27 mouse cellular contexts compared by ENCODE assay signal in genomic region chr12:21263256-21263655, GRCm38 (mm10). TPM values are rescaled to one million over a fixed set of nuclear protein-coding genes. Genes with fewer than 3 reads are reported as not detected.
DNase-seq lines count a peak whose midpoint lies in the region; ATAC-seq and TF ChIP-seq lines count a peak whose summit lies in the region.
"Had no signal": no experiment of that assay in that cellular context is flagged by ENCODE, and none has a peak within 500 bp of the region (broad histone marks: within the 10 kb centered on the region; RNA-seq: fewer than 3 reads in every experiment).

No protein-coding gene starts in this region.

- H3K27ac ChIP-seq in gastrocnemius, adult 2 months: peak overlapping the region; percentile 89
- peak overlapping the region; percentile 61; the same call in 1 of the 2 replicates for H3K27ac ChIP-seq in kidney, adult 2 months (ENCODE audit: insufficient read depth, low read depth, low read length)
- no peak overlapping the region for H3K27ac ChIP-seq in kidney, embryonic 16.5 days (ENCODE audit: low read length)
- H3K27ac ChIP-seq: embryonic facial prominence, embryonic 12.5 days; limb, embryonic 13.5 days; lung, embryonic 15.5 days; midbrain, embryonic 12.5 days; neural tube, embryonic 13.5 days; stomach, embryonic 15.5 days had no signal

- WGBS in kidney, adult 2 months: 96% methylated on average over 5 of the region's 5 CpGs
- 91% methylated on average over 5 of the region's 5 CpGs for WGBS in kidney, embryonic 16.5 days

- H3K9ac ChIP-seq in kidney, embryonic 16.5 days (replicated peaks; ENCODE audit: low read length): no peak overlapping the region
- H3K9ac ChIP-seq: embryonic facial prominence, embryonic 12.5 days; limb, embryonic 13.5 days; lung, embryonic 15.5 days; midbrain, embryonic 12.5 days; neural tube, embryonic 13.5 days; stomach, embryonic 15.5 days had no signal

- no peaks in the 10 kb centered on the region for H3K4me1 ChIP-seq in kidney, adult 2 months (ENCODE audit: control insufficient read depth, insufficient read depth, low read length)
- peaks cover 5% of the 10 kb centered on the region for H3K4me1 ChIP-seq in kidney, embryonic 16.5 days (ENCODE audit: insufficient read depth, low read length)
- H3K4me1 ChIP-seq: embryonic facial prominence, embryonic 12.5 days; limb, embryonic 13.5 days; lung, embryonic 15.5 days; midbrain, embryonic 12.5 days; neural tube, embryonic 13.5 days; stomach, embryonic 15.5 days had no signal

- no peak for TF ChIP-seq POLR2A in kidney, adult 2 months (IDR thresholded peaks at IDR 0.05; ENCODE audit: low read depth, low read length)

- TF ChIP-seq CTCF in gastrocnemius, adult 2 months (IDR thresholded peaks at IDR 0.05): no peak
- no peak for TF ChIP-seq CTCF in kidney, adult 2 months (conservative IDR thresholded peaks at IDR 0.05; ENCODE audit: insufficient read depth, insufficient read length, low read depth, low read length)

- intact Hi-C loops in gastrocnemius, adult 2 months (cut with DNase I): loop anchor here (10.0 kb wide), 2 partner anchors 148 to 188 kb away; no protein-coding TSS in a partner anchor

- no peak overlapping the region for H3K4me2 ChIP-seq in kidney, embryonic 16.5 days (replicated peaks; ENCODE audit: low read depth, low read length)
- H3K4me2 ChIP-seq: embryonic facial prominence, embryonic 12.5 days; heart, embryonic 11.5 days; limb, embryonic 13.5 days; liver, embryonic 11.5 days; lung, embryonic 15.5 days; midbrain, embryonic 12.5 days; neural tube, embryonic 13.5 days; stomach, embryonic 15.5 days had no signal

- H3K4me3 ChIP-seq in gastrocnemius, adult 2 months: no peak overlapping the region
- H3K4me3 ChIP-seq in kidney, adult 2 months (ENCODE audit: insufficient read depth, low read depth, low read length): no peak overlapping the region
- no peak overlapping the region for H3K4me3 ChIP-seq in kidney, embryonic 16.5 days (ENCODE audit: low read length)
- H3K4me3 ChIP-seq: embryonic facial prominence, embryonic 12.5 days; limb, embryonic 13.5 days; lung, embryonic 15.5 days; megakaryocyte, embryonic 14.5 days; midbrain, embryonic 12.5 days; neural tube, embryonic 13.5 days; stomach, embryonic 15.5 days had no signal

- ATAC-seq in kidney, embryonic 16.5 days (ENCODE audit: low FRiP score, low TSS enrichment): no peak
- ATAC-seq: CD4-positive, CD25-positive, alpha-beta regulatory T cell, adult 4 months; forebrain, embryonic 16.5 days; hindbrain, embryonic 16.5 days had no signal

- no peaks in the 10 kb centered on the region for H3K9me3 ChIP-seq in kidney, embryonic 16.5 days (ENCODE audit: low read length)
- H3K9me3 ChIP-seq: embryonic facial prominence, embryonic 12.5 days; limb, embryonic 13.5 days; lung, embryonic 15.5 days; megakaryocyte, embryonic 14.5 days; midbrain, embryonic 12.5 days; neural tube, embryonic 13.5 days; stomach, embryonic 15.5 days had no signal

- no peak for DNase-seq in gastrocnemius, adult 2 months
- DNase-seq in gastrocnemius, adult 18-20 months (ENCODE audit: low spot score): no peak
- no peak for DNase-seq in kidney, adult 2 months
- peak; percentile 43 for DNase-seq in right cerebral cortex, adult 18-20 months
- no peak for DNase-seq in right cerebral cortex, postnatal 4 days
- peak; percentile 24 to 42 for DNase-seq in layer of hippocampus, postnatal 36 days
- no peak for DNase-seq in spleen, adult 12 weeks (ENCODE audit: low spot score)
- DNase-seq: adrenal gland, postnatal 25 days; cerebellum, adult 8-10 months; cerebellum, postnatal 25 days; heart, postnatal 14 days; kidney, adult 18-20 months; kidney, postnatal 4 days; lung, postnatal 4 days had no signal

- H3K27me3 ChIP-seq in kidney, adult 2 months (replicated peaks; ENCODE audit: control insufficient read depth, insufficient read depth, low read length): no peaks in the 10 kb centered on the region
- H3K27me3 ChIP-seq in kidney, embryonic 16.5 days (ENCODE audit: insufficient read depth, low read length): no peaks in the 10 kb centered on the region
- H3K27me3 ChIP-seq: embryonic facial prominence, embryonic 12.5 days; limb, embryonic 13.5 days; lung, embryonic 15.5 days; megakaryocyte, embryonic 14.5 days; midbrain, embryonic 12.5 days; neural tube, embryonic 13.5 days; stomach, embryonic 15.5 days had no signal

- H3K36me3 ChIP-seq in kidney, adult 2 months (ENCODE audit: control insufficient read depth, insufficient read depth, low read length): no peaks in the 10 kb centered on the region
- peaks cover 55% of the 10 kb centered on the region for H3K36me3 ChIP-seq in kidney, embryonic 16.5 days (ENCODE audit: insufficient read depth, low read length)

RNA-seq across cellular contexts. Expression of gene Cpsf3, which starts 21.9 kb away (rescaled TPM):
- 10 to 100 TPM; 17.3 to 21.0 TPM for total RNA-seq in gastrocnemius, adult 2 months (2021)
- total RNA-seq in gastrocnemius, adult 18-20 months (2021): 10 to 100 TPM; 16.5 to 18.6 TPM
- 28.2 and 32.1 TPM in 2 replicates for polyA plus RNA-seq in kidney, adult 2 months (2012; rRNA removed)
- polyA plus RNA-seq in kidney, embryonic 16.5 days (2015; fragmentation: Nextera tagmentation; extraction: Ambion mirVana): 118 and 123 TPM in 2 replicates
- total RNA-seq in layer of hippocampus, postnatal 36 days (2021): 10 to 100 TPM; 50.8 to 57.0 TPM

RNA-seq across cellular contexts. Expression of gene Itgb1bp1, which starts 22.8 kb away (rescaled TPM):
- 10 to 100 TPM; 39.0 to 42.1 TPM for total RNA-seq in gastrocnemius, adult 2 months (2021)
- 10 to 100 TPM; 37.8 to 38.8 TPM for total RNA-seq in gastrocnemius, adult 18-20 months (2021)
- 19.3 and 23.6 TPM in 2 replicates for polyA plus RNA-seq in kidney, adult 2 months (2012; rRNA removed)
- 46.4 and 46.9 TPM in 2 replicates for polyA plus RNA-seq in kidney, embryonic 16.5 days (2015; fragmentation: Nextera tagmentation; extraction: Ambion mirVana)
- 10 to 100 TPM; 43.5 to 45.3 TPM for total RNA-seq in layer of hippocampus, postnatal 36 days (2021)

RNA-seq across cellular contexts. Expression of gene Iah1, which starts 52.9 kb away (rescaled TPM):
- 1 to 10 TPM; 4.5 to 6.3 TPM for total RNA-seq in gastrocnemius, adult 2 months (2021)
- 1 to 10 TPM; 3.3 to 5.3 TPM for total RNA-seq in gastrocnemius, adult 18-20 months (2021)
- 401 and 498 TPM in 2 replicates for polyA plus RNA-seq in kidney, adult 2 months (2012; rRNA removed)
- 92.3 and 92.6 TPM in 2 replicates for polyA plus RNA-seq in kidney, embryonic 16.5 days (2015; fragmentation: Nextera tagmentation; extraction: Ambion mirVana)
- total RNA-seq in layer of hippocampus, postnatal 36 days (2021): 10 to 100 TPM; 14.5 to 15.3 TPM

Comparison
In these comparisons a context has a peak if more than half of its experiments do, and no peak if none do; other contexts are left out.
1. DNase-seq: peak in right cerebral cortex, adult 18-20 months (single experiment) and layer of hippocampus, postnatal 36 days (2 of 2); none in gastrocnemius, adult 2 months (single experiment), gastrocnemius, adult 18-20 months (single experiment), kidney, adult 2 months (single experiment), right cerebral cortex, postnatal 4 days (single experiment) and spleen, adult 12 weeks (single experiment).